Mouse (Mus musculus): ENCODE results near the gene Tbck.

DNA sequence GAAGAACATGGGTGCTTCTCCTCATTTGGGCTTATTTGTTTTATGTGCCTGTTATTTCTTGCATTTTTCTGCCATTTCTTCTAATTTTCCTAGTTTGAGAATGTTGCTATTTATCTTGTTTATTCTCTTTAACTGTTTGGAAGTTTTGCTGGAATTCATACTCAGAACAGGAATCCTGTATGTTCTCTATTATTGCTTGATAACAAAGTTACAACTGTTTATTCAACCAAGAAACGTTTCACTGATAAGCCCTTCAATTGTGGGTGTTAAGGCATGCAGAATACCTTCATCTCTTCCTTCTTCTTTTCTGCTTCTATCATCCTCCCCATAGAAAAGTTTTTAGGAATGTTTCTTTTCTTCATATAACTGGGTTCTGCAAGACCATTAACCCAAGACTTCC is 37.1 kb upstream of the Tbck start:
- TF ChIP-seq CTCF (IDR thresholded peaks at IDR 0.05), result no peak
- TF ChIP-seq EP300 (IDR thresholded peaks at IDR 0.05), result no peak
